Mouse (Mus musculus): ENCODE measurements around the gene Fbxw11. TPM values are rescaled to one million over a fixed set of nuclear protein-coding genes. Genes with fewer than 3 reads are reported as not detected.
"Not testable (repeated sequence)": the region's sequence is repeated elsewhere in the genome, so short reads cannot be mapped to it uniquely, and the experiment has no call there.

Gene Fbxw11
- polyA plus RNA-seq, 1 experiment from 2014 or later: 59.0 TPM

- H3K4me2 ChIP-seq (ENCODE audit: low read depth, low read length): no peak overlapping the region
- no peak overlapping the region for H3K27ac ChIP-seq (ENCODE audit: low read length)
- 0 out of 2 replicates have a peak, but pooled peaks cover 4% of the 10 kb centered on the region for H3K4me1 ChIP-seq (ENCODE audit: control insufficient read depth, insufficient read depth, low read length)
- WGBS: 76% methylated on average over 14 of the region's 14 CpGs
- H3K36me3 ChIP-seq (ENCODE audit: control insufficient read depth, insufficient read depth, low read length): 0 out of 2 replicates have a peak, but pooled peaks cover 2% of the 10 kb centered on the region
- no peak overlapping the region for H3K9ac ChIP-seq (ENCODE audit: low read depth, low read length)
- H3K9me3 ChIP-seq (ENCODE audit: control insufficient read depth, low read length): no peaks in the 10 kb centered on the region
- no peak overlapping the region for H3K4me3 ChIP-seq (ENCODE audit: low read length)
- no peaks in the 10 kb centered on the region for H3K27me3 ChIP-seq (replicated peaks; ENCODE audit: control insufficient read depth, insufficient read depth, low read length)
- ATAC-seq: 0 out of 2 replicates have a peak, but pooled peaks have one; percentile 31
These were observed 66.4 kb downstream of the Fbxw11 start for GRCm38 (mm10) chr11:32708739-32709501.

- ATAC-seq: no peak
- no peak overlapping the region for H3K9ac ChIP-seq (ENCODE audit: low read depth, low read length)
- no peaks in the 10 kb centered on the region for H3K9me3 ChIP-seq (ENCODE audit: control insufficient read depth, low read length)
- no peak overlapping the region for H3K4me2 ChIP-seq (ENCODE audit: low read depth, low read length)
- H3K4me3 ChIP-seq (ENCODE audit: low read length): no peak overlapping the region
- no peaks in the 10 kb centered on the region for H3K27me3 ChIP-seq (replicated peaks; ENCODE audit: control insufficient read depth, insufficient read depth, low read length)
- 0 out of 2 replicates have a peak, but pooled peaks cover 4% of the 10 kb centered on the region for H3K4me1 ChIP-seq (ENCODE audit: control insufficient read depth, insufficient read depth, low read length)
- H3K36me3 ChIP-seq (ENCODE audit: control insufficient read depth, insufficient read depth, low read length): 0 out of 2 replicates have a peak, but pooled peaks cover 2% of the 10 kb centered on the region
- 12% methylated on average over 1 of the region's 1 CpGs for WGBS
- no peak overlapping the region for H3K27ac ChIP-seq (ENCODE audit: low read length)
These were observed 67.0 kb downstream of the Fbxw11 start for GRCm38 (mm10) chr11:32709563-32709962.

- H3K9me3 ChIP-seq (ENCODE audit: control insufficient read depth, low read length): no peaks in the 10 kb centered on the region
- no peaks in the 10 kb centered on the region for H3K27me3 ChIP-seq (replicated peaks; ENCODE audit: control insufficient read depth, insufficient read depth, low read length)
- H3K4me1 ChIP-seq (ENCODE audit: control insufficient read depth, insufficient read depth, low read length): peaks cover 10% of the 10 kb centered on the region
- WGBS: 61% methylated on average over 5 of the region's 5 CpGs
- no peak overlapping the region for H3K4me3 ChIP-seq (ENCODE audit: low read length)
- H3K4me2 ChIP-seq (ENCODE audit: low read depth, low read length): no peak overlapping the region
- no peak overlapping the region for H3K27ac ChIP-seq (ENCODE audit: low read length)
- no peak overlapping the region for H3K9ac ChIP-seq (ENCODE audit: low read depth, low read length)
- ATAC-seq: no peak
- H3K36me3 ChIP-seq (ENCODE audit: control insufficient read depth, insufficient read depth, low read length): 0 out of 2 replicates have a peak, but pooled peaks cover 2% of the 10 kb centered on the region
These were observed 71.7 kb downstream of the Fbxw11 start for GRCm38 (mm10) chr11:32714230-32714629.

GRCm38 (mm10) chr11:32714896-32715295, 72.4 kb downstream of the Fbxw11 start:
- Histone ChIP-seq H3K4me3 (ENCODE audit: low read length) (no peak overlapping the region), H3K4me1 (ENCODE audit: control insufficient read depth, insufficient read depth, low read length) (peaks cover 10% of the 10 kb centered on the region), H3K36me3 (ENCODE audit: control insufficient read depth, insufficient read depth, low read length) (0 out of 2 replicates have a peak, but pooled peaks cover 2% of the 10 kb centered on the region), H3K27ac (ENCODE audit: low read length) (no peak overlapping the region), H3K9ac (ENCODE audit: low read depth, low read length) (no peak overlapping the region), H3K4me2 (ENCODE audit: low read depth, low read length) (no peak overlapping the region), H3K27me3 (replicated peaks; ENCODE audit: control insufficient read depth, insufficient read depth, low read length) (no peaks in the 10 kb centered on the region), H3K9me3 (ENCODE audit: control insufficient read depth, low read length) (no peaks in the 10 kb centered on the region)
- ATAC-seq: no peak
- 95% methylated on average over 2 of the region's 2 CpGs for WGBS

GRCm38 (mm10) chr11:32715495-32715894, 73.0 kb downstream of the Fbxw11 start:
- ATAC-seq: 0 out of 2 replicates have a peak, but pooled peaks have one; percentile 14
- Histone ChIP-seq H3K27me3 (replicated peaks; ENCODE audit: control insufficient read depth, insufficient read depth, low read length) (no peaks in the 10 kb centered on the region), H3K36me3 (ENCODE audit: control insufficient read depth, insufficient read depth, low read length) (0 out of 2 replicates have a peak, but pooled peaks cover 2% of the 10 kb centered on the region), H3K27ac (ENCODE audit: low read length) (no peak overlapping the region), H3K9me3 (ENCODE audit: control insufficient read depth, low read length) (no peaks in the 10 kb centered on the region), H3K9ac (ENCODE audit: low read depth, low read length) (no peak overlapping the region), H3K4me3 (ENCODE audit: low read length) (no peak overlapping the region), H3K4me2 (ENCODE audit: low read depth, low read length) (no peak overlapping the region), H3K4me1 (ENCODE audit: control insufficient read depth, insufficient read depth, low read length) (peaks cover 14% of the 10 kb centered on the region)
- 78% methylated on average over 6 of the region's 6 CpGs for WGBS

GRCm38 (mm10) chr11:32715970-32716369, 73.4 kb downstream of the Fbxw11 start:
- Histone ChIP-seq H3K4me1 (ENCODE audit: control insufficient read depth, insufficient read depth, low read length) (peaks cover 14% of the 10 kb centered on the region), H3K36me3 (ENCODE audit: control insufficient read depth, insufficient read depth, low read length) (0 out of 2 replicates have a peak, but pooled peaks cover 2% of the 10 kb centered on the region), H3K9me3 (ENCODE audit: control insufficient read depth, low read length) (no peaks in the 10 kb centered on the region), H3K4me3 (ENCODE audit: low read length) (no peak overlapping the region), H3K27me3 (replicated peaks; ENCODE audit: control insufficient read depth, insufficient read depth, low read length) (no peaks in the 10 kb centered on the region), H3K4me2 (ENCODE audit: low read depth, low read length) (no peak overlapping the region), H3K27ac (ENCODE audit: low read length) (no peak overlapping the region), H3K9ac (ENCODE audit: low read depth, low read length) (no peak overlapping the region)
- ATAC-seq: peak; percentile 76
- 64% methylated on average over 5 of the region's 5 CpGs for WGBS

- Histone ChIP-seq H3K36me3 (ENCODE audit: control insufficient read depth, insufficient read depth, low read length) (0 out of 2 replicates have a peak, but pooled peaks cover 2% of the 10 kb centered on the region), H3K4me1 (ENCODE audit: control insufficient read depth, insufficient read depth, low read length) (peaks cover 14% of the 10 kb centered on the region), H3K27me3 (replicated peaks; ENCODE audit: control insufficient read depth, insufficient read depth, low read length) (no peaks in the 10 kb centered on the region), H3K9me3 (ENCODE audit: control insufficient read depth, low read length) (no peaks in the 10 kb centered on the region), H3K4me3 (ENCODE audit: low read length) (no peak overlapping the region), H3K4me2 (ENCODE audit: low read depth, low read length) (no peak overlapping the region), H3K9ac (ENCODE audit: low read depth, low read length) (no peak overlapping the region), H3K27ac (ENCODE audit: low read length) (no peak overlapping the region)
- ATAC-seq: no peak
- WGBS: 88% methylated on average over 4 of the region's 4 CpGs
These were observed 74.4 kb downstream of the Fbxw11 start for GRCm38 (mm10) chr11:32716876-32717275.

- not testable (repeated sequence) for H3K9ac ChIP-seq (ENCODE audit: low read depth, low read length); H3K36me3 ChIP-seq (ENCODE audit: control insufficient read depth, insufficient read depth, low read length); H3K9me3 ChIP-seq (ENCODE audit: control insufficient read depth, low read length); ATAC-seq; H3K4me3 ChIP-seq (ENCODE audit: low read length); H3K4me2 ChIP-seq (ENCODE audit: low read depth, low read length); H3K27me3 ChIP-seq (replicated peaks; ENCODE audit: control insufficient read depth, insufficient read depth, low read length); H3K27ac ChIP-seq (ENCODE audit: low read length)
- H3K4me1 ChIP-seq (ENCODE audit: control insufficient read depth, insufficient read depth, low read length): peaks cover 14% of the 10 kb centered on the region
- 93% methylated on average over 9 of the region's 9 CpGs for WGBS
These were observed 75.2 kb downstream of the Fbxw11 start for GRCm38 (mm10) chr11:32717711-32718110.

GRCm38 (mm10) chr11:32718371-32718770, 75.8 kb downstream of the Fbxw11 start:
- H3K4me3 ChIP-seq (ENCODE audit: low read length): no peak overlapping the region
- H3K9me3 ChIP-seq (ENCODE audit: control insufficient read depth, low read length): no peaks in the 10 kb centered on the region
- H3K4me1 ChIP-seq (ENCODE audit: control insufficient read depth, insufficient read depth, low read length): peaks cover 14% of the 10 kb centered on the region
- ATAC-seq: no peak
- no peak overlapping the region for H3K27ac ChIP-seq (ENCODE audit: low read length)
- 46% methylated on average over 2 of the region's 2 CpGs for WGBS
- no peaks in the 10 kb centered on the region for H3K27me3 ChIP-seq (replicated peaks; ENCODE audit: control insufficient read depth, insufficient read depth, low read length)
- no peak overlapping the region for H3K9ac ChIP-seq (ENCODE audit: low read depth, low read length)
- H3K36me3 ChIP-seq (ENCODE audit: control insufficient read depth, insufficient read depth, low read length): no peaks in the 10 kb centered on the region
- no peak overlapping the region for H3K4me2 ChIP-seq (ENCODE audit: low read depth, low read length)
